Mouse (Mus musculus) heart, postnatal 0 days (tissue): ENCODE measurements around the gene Trio. TPM values are rescaled to one million over a fixed set of nuclear protein-coding genes. Genes with fewer than 3 reads are reported as not detected.
A peak's percentile ranks its signal among the peaks of the same experiment; 100 is the strongest.

ENCODE experiments used
- ATAC-seq: fragments of 200-750 bp; cut with Nextera tagmentation; 2 replicates; pipeline ENCODE4 v1.8.0; 2017; ENCODE audit warnings: low read depth, moderate number of reproducible peaks, moderate library complexity; ENCODE audit not compliant: insufficient read depth
- DNase-seq: peaks from one replicate; pipeline ENCODE4 v3.0.0-alpha.2; 2016; ENCODE audit warnings: low spot score
- H3K27ac ChIP-seq: fragments of 300-500 bp; sonication (generic); 2 replicates; pipeline ENCODE4 v1.5.1; 2014; ENCODE audit warnings: low read depth, mild to moderate bottlenecking
- H3K27me3 ChIP-seq: fragments of 300-500 bp; sonication (generic); 2 replicates; pipeline ENCODE4 v1.6.1; 2014; ENCODE audit warnings: low read length, mixed read lengths; ENCODE audit not compliant: control insufficient read depth, insufficient read depth
- H3K36me3 ChIP-seq: fragments of 300-500 bp; sonication (generic); replicated peaks from 2 replicates; pipeline ENCODE4 v1.6.1; 2014; ENCODE audit warnings: low read length, mixed read lengths; ENCODE audit not compliant: control insufficient read depth, insufficient read depth
- H3K4me1 ChIP-seq: fragments of 300-500 bp; sonication (generic); 2 replicates; pipeline ENCODE4 v1.6.1; 2014; ENCODE audit warnings: antibody characterized with exemption; ENCODE audit not compliant: control insufficient read depth, insufficient read depth
- H3K4me2 ChIP-seq: fragments of 300-500 bp; sonication (generic); 2 replicates; pipeline ENCODE4 v1.6.1; 2014; ENCODE audit warnings: low read depth, mild to moderate bottlenecking, low read length, moderate library complexity
- H3K4me3 ChIP-seq: fragments of 300-500 bp; sonication (generic); 2 replicates; pipeline ENCODE4 v1.5.1; 2014; ENCODE audit warnings: low read depth, low read length
- H3K9ac ChIP-seq: fragments of 300-500 bp; sonication (generic); replicated peaks from 2 replicates; pipeline ENCODE4 v1.6.1; 2014; ENCODE audit warnings: low read depth, low read length, mixed read lengths
- H3K9me3 ChIP-seq: fragments of 300-500 bp; sonication (generic); replicated peaks from 2 replicates; pipeline ENCODE4 v1.6.1; 2016; ENCODE audit warnings: low read length; ENCODE audit not compliant: control insufficient read depth
- CTCF ChIP-seq: IDR thresholded peaks from 2 replicates; pipeline ENCODE4 v1.5.1; 2016; ENCODE audit warnings: antibody characterized with exemption, control low read depth, low read depth
- EP300 ChIP-seq: IDR thresholded peaks from 2 replicates; pipeline ENCODE4 v1.6.1; 2016; ENCODE audit warnings: antibody characterized with exemption, low read depth
- WGBS: fragments of 180-500 bp; shearing (Covaris S2); extraction: QIAGEN DNeasy Blood & Tissue Kit; methylation state at CpG from one replicate; pipeline ENCODE4 v1.1.7; 2014; 5-methylcytosine and 5-hydroxymethylcytosine counted together
- polyA plus RNA-seq: library from polyadenylated mRNA; unstranded; fragments of >200 nt; fragmentation: Nextera tagmentation; extraction: Ambion mirVana; gene quantifications from 2 replicates; pipeline ENCODE4 v1.2.1, GENCODE M21; 2015
- total RNA-seq: library from RNA; depleted of rRNA; stranded (reverse); fragments of >200 nt; gene quantifications from 2 replicates; pipeline ENCODE4 v1.2.3, GENCODE M21; 2014; ENCODE audit warnings: low replicate concordance

Trio gene
- total and polyA plus RNA-seq, 2 experiments from 2014 or later = 10.1 to 77.2 TPM

DNA sequence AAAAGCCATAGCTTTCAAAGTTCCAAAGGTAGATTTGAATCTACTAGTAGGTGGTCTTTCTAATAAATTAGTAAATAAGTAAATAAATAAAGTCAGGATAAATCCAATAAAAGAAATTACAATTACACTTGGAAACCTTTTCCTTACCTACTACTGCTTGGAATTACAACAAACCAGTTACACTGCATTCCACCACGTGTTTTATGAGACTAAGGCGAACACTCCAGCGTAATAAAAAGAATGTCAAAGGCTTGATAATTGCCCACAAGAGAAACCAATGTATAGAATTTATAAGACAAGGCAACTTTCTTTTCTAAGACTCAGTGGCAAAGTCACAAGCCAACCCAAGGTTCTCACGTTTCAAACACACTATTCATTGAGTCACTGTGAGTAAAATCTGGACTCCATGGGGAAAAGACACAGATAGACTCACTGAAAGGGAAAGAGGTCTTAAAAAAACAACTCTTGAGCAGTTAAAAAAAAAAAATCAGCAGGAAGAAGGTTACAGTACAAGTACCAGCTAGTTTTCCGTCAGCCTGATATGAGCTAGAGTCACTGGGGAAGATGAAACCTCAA, 21.4 kb downstream of the Trio start:
- Histone ChIP-seq H3K9me3 (no peaks in the 10 kb centered on the region), H3K27me3 (no peaks in the 10 kb centered on the region), H3K4me1 (peaks cover 54% of the 10 kb centered on the region), H3K36me3 (no peaks in the 10 kb centered on the region), H3K9ac (no peak overlapping the region), H3K4me2 (no peak overlapping the region), H3K4me3 (no peak overlapping the region), H3K27ac (no peak overlapping the region)
- ATAC-seq = no peak
- TF ChIP-seq EP300 (no peak), CTCF (no peak)
- 66% methylated on average over 5 of the region's 5 CpGs for WGBS
- no peak for DNase-seq

DNA sequence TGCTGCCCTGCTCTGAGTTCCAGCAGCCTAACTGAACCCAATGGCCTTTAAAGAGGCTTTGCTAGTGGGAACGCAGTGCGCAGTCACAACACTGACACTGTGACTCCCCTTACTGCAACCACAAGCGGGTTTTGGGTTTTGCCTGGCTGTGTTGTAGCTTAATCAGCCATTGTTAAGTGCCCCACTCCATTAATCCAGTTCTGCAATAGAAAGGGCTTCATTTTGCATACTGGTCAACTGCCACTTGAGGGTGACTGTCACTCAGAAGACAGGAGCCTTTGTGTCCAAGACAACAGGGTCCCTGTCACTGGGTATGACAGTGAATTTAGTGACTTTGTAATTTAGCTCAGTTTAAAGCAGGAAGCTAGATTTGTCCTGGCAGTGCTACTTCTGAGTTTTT, 23.1 kb downstream of the Trio start:
- Histone ChIP-seq H3K27me3 (no peaks in the 10 kb centered on the region), H3K9ac (no peak overlapping the region), H3K9me3 (no peaks in the 10 kb centered on the region), H3K4me1 (peaks cover 62% of the 10 kb centered on the region), H3K27ac (no peak overlapping the region), H3K4me2 (no peak overlapping the region), H3K36me3 (no peaks in the 10 kb centered on the region), H3K4me3 (no peak overlapping the region)
- WGBS = 67% methylated on average over 3 of the region's 3 CpGs
- no peak for ATAC-seq
- TF ChIP-seq EP300 (no peak), CTCF (0 out of 2 replicates have a peak, but pooled peaks have one; percentile 4)
- no peak for DNase-seq

DNA sequence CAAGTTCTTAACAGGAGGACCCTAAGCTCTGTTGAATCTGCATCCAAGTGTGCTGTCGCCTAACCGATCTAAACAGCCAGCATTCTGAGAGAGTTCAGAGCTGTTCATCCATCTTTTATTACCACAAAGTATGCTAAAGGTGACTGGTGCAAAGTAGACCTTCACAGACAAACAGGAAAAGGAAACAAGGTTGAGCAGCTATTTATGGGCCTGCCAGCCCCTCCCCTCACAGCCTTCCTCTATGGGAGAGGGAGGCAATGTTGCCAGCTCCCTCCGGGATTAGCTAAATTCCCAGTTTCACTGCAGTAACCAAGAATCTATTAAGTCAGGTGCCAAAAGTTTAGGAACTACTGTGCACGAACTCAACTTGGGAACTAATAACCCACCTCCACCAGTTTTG, 24.3 kb downstream of the Trio start:
- no peak for TF ChIP-seq EP300

DNA sequence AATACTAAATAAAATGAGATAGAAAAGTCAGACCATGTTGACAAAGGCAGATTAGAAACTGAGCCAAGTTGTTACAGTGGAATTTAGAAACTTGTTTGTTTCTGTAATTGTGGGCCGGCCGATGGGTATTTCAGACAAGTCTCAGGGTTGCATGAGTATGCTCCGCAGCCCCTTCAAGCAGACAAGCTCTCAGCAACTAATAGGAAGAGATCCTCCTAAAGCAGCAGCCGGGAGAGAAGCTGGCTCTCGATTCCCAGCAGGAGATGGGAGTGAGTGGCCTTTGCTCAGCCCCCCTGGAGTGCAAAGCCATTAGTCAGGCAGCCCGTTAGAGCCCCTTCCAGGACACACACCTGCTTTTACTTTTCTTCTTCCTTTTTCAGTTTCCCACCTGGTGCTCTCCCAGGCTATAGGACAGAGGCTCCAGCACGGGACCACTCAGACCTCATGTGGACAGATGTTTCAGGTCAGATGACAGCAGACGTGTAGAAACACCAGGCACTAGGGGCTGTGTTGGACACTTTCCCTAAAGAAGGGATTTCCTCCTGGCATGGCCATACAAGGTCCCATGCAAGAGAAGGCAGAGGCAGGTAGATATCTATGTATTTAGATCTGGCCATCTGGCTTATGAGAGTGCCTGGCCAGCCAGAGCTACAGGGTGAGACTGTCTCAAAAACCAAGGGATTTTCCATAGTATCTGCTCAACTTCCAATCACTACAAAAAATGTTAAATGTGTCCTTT, 26.9 kb downstream of the Trio start:
- no peaks in the 10 kb centered on the region for H3K36me3 ChIP-seq
- WGBS = 47% methylated on average over 8 of the region's 8 CpGs
- H3K9ac ChIP-seq = no peak overlapping the region
- ATAC-seq (no peak), DNase-seq (no peak)
- H3K27ac ChIP-seq = no peak overlapping the region
- no peaks in the 10 kb centered on the region for H3K27me3 ChIP-seq
- peaks cover 67% of the 10 kb centered on the region for H3K4me1 ChIP-seq
- no peak overlapping the region for H3K4me3 ChIP-seq
- H3K4me2 ChIP-seq = no peak overlapping the region
- no peaks in the 10 kb centered on the region for H3K9me3 ChIP-seq
- no peak for TF ChIP-seq EP300
- TF ChIP-seq CTCF = no peak

More for the DNA sequence above, 24.3 kb downstream of the Trio start:
- Histone ChIP-seq H3K9me3 (no peaks in the 10 kb centered on the region), H3K4me2 (0 out of 2 replicates have a peak overlapping the region, but pooled peaks have one; percentile 2), H3K9ac (no peak overlapping the region), H3K4me3 (no peak overlapping the region), H3K27me3 (no peaks in the 10 kb centered on the region), H3K36me3 (no peaks in the 10 kb centered on the region), H3K4me1 (peaks cover 65% of the 10 kb centered on the region), H3K27ac (peak overlapping the region; percentile 33)
- DNase-seq (no peak), ATAC-seq (no peak)
- WGBS = 39% methylated on average over 4 of the region's 4 CpGs

DNA sequence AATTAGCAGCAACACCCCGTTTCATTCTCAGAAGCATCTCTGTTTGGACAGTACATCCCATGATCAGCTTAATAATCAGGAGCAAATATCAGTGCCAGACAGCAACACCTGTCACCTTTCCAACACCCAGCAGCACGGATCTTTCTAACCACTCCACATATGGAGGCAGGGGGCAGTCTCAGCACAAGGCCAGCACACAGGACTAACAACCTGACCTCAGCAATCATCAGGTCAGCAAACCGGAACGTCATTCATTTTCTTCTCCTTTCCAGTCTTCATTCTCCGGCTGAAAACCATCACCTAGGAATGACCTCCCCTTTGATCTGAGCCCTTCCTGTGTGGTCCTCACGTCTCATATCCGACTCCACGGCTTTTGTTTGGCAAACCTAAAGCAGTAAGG, 27.7 kb downstream of the Trio start:
- Histone ChIP-seq H3K9ac (no peak overlapping the region), H3K4me2 (peak overlapping the region; percentile 24; the same call in 1 of the 2 replicates), H3K27me3 (no peaks in the 10 kb centered on the region), H3K9me3 (no peaks in the 10 kb centered on the region), H3K27ac (peak overlapping the region; percentile 85), H3K36me3 (no peaks in the 10 kb centered on the region), H3K4me3 (no peak overlapping the region), H3K4me1 (peaks cover 76% of the 10 kb centered on the region)
- TF ChIP-seq CTCF = peak; percentile 26; the same call in 1 of the 2 replicates
- no peak for TF ChIP-seq EP300
- no peak for DNase-seq
- no peak for ATAC-seq
- 22% methylated on average over 8 of the region's 8 CpGs for WGBS
